Mouse (Mus musculus): ENCODE data around the gene Olfr279. TPM values are rescaled to one million over a fixed set of nuclear protein-coding genes. Genes with fewer than 3 reads are reported as not detected.

The Olfr279 gene
- total RNA-seq (2017), result not detected in 3 replicates

DNA sequence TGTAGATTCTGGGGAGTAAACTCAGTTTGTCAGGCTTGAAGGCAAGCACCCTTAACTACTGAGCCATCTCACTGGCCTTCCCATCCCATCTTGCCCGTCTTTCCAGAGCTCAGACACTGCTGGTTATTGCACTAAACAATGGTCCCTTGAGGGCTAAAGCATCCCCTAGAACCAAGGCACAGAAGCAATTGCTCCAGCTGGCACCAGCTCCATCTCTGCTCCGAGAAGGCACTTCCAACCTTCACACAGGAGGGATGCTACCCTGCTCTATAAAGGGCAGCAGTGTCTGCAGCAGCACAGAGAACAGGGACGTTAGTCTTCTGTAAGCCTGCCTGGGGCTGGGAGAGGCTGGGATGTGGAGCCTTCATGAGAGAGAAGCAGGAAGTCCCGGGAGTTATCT is at the start of gene Olfr279:
TSS of gene Olfr279 (plus strand) at position 301 of the 400 bp plus-strand sequence.
- ATAC-seq (replicated peaks; ENCODE audit: insufficient number of reproducible peaks, low FRiP score, low TSS enrichment, poor library complexity, severe bottlenecking), result no peak

DNA sequence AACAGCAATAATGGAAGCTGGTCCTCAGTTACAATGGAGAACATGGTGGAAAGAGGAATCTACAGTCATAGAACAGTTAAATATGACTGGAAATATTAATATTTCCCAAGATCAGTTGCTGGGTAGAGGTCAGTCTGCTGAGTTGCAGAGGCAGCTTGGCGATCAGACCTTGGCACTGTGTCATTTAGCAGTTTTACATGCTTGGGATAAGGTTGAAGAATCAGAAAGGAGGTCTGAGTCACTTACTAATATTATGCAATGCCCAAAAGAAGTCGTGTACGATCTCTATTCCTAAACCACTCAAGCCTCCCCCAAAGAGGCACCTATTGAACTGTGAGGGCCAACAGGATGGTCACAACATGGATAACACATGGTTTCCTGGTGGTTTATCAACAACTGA is 47.6 kb upstream of the Olfr279 start:
- ATAC-seq (replicated peaks; ENCODE audit: insufficient number of reproducible peaks, low FRiP score, low TSS enrichment, poor library complexity, severe bottlenecking), result no peak

DNA sequence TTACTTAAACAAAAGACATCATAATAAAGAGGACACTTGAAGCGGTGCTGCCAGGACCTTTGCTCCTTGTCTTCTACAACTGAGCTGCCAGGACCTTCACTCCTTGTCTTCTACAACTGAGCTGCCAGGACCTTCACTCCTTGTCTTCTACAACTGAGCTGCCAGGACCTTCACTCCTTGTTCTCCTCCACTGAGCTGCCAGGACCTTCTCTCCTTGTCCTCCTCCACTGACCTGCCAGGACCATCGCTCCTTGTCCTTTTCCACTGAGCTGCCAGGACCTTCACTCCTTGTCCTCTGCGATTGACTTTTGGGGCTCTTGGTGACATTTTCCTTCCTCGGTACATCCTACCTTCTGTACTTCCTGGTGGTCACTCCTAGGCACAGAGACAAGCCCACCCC is 43.7 kb upstream of the Olfr279 start:
- ATAC-seq (replicated peaks; ENCODE audit: insufficient number of reproducible peaks, low FRiP score, low TSS enrichment, poor library complexity, severe bottlenecking), result no peak

DNA sequence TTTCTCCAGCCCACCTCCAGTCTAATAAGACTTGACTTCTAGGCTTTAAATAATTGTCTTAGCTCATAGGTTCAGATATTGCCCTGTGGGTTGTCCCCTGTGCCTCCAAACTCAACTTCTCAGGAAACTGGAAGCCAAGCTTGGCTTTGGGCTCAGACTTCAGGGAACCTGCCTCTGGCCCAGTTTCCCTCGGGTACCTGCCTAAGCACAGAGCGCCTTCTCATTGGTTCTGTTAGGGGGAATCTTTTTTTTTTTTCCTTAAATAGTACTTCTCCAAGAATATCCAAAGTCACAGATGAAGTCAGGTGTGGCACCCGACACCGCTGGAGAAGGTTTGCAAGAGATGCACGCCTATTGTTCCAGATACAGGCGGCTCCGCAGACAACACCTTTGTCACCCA is 39.9 kb upstream of the Olfr279 start, which contains the start of gene Olfr281:
TSS of gene Olfr281 (plus strand) at position 301 of the 400 bp plus-strand sequence.
- ATAC-seq (replicated peaks; ENCODE audit: insufficient number of reproducible peaks, low FRiP score, low TSS enrichment, poor library complexity, severe bottlenecking), result no peak

DNA sequence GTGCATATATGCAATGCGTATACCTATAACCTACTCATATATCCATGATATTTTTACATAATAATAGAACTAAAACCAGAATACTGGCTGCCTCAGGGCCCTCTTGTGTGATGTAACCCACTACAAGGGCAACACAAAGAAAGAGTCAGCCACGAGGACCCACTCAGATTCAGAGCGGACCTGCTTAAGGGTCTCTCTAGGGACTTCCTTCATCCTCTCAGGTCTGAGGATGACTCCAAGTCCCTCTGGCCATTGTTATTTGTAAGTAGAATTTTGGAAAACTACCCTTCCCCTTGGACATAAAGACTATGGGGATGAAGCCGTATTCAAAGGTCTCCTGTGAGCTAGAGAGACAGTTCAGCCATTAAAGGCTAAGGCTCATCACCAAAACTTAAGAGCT is 22.6 kb upstream of the Olfr279 start, which contains the start of gene OR5BS1P:
TSS of gene OR5BS1P (plus strand) at position 301 of the 400 bp plus-strand sequence.
- ATAC-seq (replicated peaks; ENCODE audit: insufficient number of reproducible peaks, low FRiP score, low TSS enrichment, poor library complexity, severe bottlenecking), result no peak

DNA sequence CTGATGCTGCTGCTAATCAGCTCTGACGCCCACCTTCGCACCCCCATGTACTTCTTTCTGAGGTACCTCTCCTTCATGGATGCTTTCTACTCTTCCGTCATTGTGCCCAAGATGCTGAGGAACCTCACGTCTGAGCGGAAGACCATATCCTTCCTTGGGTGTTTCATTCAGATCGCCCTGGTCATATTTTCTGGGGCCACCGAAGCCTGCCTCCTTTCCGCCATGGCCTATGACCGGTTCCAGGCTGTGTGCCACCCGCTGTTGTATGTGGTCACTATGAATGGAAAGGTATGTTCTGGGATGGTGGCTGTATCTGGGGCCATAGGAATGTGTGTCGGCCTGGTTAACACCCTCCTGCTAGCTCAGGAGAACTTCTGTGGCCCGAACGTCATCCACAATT is 20.7 kb upstream of the Olfr279 start:
- ATAC-seq (replicated peaks; ENCODE audit: insufficient number of reproducible peaks, low FRiP score, low TSS enrichment, poor library complexity, severe bottlenecking), result no peak

DNA sequence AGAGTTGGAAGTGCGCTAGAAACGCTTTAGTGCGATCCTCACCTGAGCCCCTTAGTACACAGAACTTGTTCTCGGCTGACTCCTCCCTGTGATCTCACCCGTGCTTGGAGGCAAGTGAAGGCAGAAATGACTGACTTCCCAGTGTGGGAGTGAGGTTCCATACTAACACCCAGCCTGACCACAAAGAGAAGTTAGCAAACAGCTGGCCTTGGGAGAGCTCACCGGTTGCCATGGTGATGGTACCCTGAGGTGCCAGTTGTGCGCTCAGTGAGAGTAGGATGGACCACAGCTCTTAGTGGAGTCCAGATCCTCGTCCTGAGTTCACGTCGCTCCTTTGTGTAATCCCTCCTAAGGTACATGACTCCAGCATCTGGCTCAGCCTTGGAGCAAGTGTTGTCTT is 17.2 kb upstream of the Olfr279 start:
- ATAC-seq (replicated peaks; ENCODE audit: insufficient number of reproducible peaks, low FRiP score, low TSS enrichment, poor library complexity, severe bottlenecking), result peak; percentile 20; the same call in 1 of the 2 replicates

DNA sequence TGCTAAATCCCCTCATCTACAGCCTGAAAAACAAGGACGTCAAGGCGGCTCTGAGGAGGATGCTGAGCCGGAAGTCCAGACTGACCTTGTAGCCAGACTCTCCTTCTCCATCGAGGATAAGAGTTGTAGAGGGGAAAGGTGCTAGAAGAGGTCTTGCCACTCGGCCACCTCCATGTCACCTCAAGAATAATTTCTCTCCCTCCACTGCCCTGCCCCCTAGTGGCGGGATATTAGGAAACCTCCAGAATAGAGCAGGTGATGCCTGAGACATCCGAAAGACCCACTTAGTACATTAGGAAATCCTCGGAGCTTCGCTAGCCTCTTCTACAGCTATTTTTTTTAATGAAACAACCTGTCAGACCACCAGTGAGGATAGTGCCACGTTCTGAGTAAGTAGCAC is 16.8 kb upstream of the Olfr279 start:
- 0 out of 2 replicates have a peak, but pooled peaks have one; percentile 49 for ATAC-seq (replicated peaks; ENCODE audit: insufficient number of reproducible peaks, low FRiP score, low TSS enrichment, poor library complexity, severe bottlenecking)

DNA sequence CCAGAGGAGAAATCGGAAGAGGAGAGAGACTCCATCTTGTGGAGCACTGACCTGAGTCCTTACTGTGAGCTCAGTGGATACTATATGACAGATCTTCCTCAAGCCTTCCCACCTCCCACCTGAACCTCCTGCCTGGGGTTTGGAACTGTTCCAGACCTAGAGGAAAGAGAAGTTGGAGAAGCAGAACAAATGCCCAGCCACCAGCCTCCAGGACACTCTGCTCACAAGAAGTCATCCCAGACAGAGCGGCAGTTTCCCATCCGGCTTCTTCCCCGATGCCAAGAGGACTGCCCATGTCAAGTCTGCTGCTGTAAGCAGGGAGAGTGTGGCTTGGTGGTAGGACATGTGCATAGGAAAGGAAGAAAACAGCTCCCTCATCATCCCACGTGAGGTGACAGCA is 15.9 kb upstream of the Olfr279 start:
- no peak for ATAC-seq (replicated peaks; ENCODE audit: insufficient number of reproducible peaks, low FRiP score, low TSS enrichment, poor library complexity, severe bottlenecking)

DNA sequence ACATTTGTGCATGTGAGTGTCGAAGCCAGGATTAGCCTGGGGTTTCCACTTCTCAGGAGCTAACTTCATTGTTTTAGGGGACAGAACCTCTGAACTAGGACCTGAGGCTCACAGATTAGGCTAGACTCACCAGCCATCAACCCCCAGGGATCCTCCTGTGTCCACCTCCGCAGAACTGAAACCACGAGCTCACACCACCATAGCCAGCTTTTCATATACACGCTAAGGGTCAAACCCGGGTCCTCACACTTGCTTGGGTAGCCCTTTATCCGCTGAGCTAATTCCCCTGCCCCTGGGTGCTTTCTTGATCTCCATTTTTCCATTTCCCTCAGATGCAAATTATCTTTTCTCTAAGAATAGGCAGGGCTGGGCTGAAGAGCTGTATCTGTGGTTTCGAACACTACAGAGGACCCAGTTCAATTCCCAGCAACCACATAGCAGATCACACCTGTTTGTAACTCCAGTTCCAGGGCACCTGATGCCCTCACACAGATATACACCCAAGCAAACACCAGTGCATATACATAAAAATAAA is 12.6 kb upstream of the Olfr279 start:
- ATAC-seq (replicated peaks; ENCODE audit: insufficient number of reproducible peaks, low FRiP score, low TSS enrichment, poor library complexity, severe bottlenecking), result no peak

DNA sequence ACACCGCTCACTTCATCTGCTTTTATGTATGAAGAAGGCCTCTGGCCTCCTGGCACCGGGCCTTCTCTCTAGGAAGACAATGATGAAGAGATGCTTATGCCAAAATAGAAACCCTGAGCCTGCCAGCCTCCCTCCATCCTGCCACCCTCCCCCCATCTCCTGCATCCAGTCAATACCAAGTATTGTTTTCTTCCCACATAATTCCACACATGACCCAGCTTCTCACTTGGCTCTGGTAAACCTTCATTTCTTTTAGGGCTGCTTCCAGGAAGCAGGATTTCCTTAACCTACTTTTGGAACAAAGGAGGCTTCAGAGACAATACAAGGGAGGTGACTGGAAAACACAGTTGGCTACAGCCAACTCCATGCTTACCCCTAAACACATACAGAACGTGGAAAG is 9.5 kb upstream of the Olfr279 start, which contains the start of gene Lalba:
TSS of gene Lalba (minus strand) at position 21 of the 400 bp plus-strand sequence.
- ATAC-seq (replicated peaks; ENCODE audit: insufficient number of reproducible peaks, low FRiP score, low TSS enrichment, poor library complexity, severe bottlenecking), result no peak

DNA sequence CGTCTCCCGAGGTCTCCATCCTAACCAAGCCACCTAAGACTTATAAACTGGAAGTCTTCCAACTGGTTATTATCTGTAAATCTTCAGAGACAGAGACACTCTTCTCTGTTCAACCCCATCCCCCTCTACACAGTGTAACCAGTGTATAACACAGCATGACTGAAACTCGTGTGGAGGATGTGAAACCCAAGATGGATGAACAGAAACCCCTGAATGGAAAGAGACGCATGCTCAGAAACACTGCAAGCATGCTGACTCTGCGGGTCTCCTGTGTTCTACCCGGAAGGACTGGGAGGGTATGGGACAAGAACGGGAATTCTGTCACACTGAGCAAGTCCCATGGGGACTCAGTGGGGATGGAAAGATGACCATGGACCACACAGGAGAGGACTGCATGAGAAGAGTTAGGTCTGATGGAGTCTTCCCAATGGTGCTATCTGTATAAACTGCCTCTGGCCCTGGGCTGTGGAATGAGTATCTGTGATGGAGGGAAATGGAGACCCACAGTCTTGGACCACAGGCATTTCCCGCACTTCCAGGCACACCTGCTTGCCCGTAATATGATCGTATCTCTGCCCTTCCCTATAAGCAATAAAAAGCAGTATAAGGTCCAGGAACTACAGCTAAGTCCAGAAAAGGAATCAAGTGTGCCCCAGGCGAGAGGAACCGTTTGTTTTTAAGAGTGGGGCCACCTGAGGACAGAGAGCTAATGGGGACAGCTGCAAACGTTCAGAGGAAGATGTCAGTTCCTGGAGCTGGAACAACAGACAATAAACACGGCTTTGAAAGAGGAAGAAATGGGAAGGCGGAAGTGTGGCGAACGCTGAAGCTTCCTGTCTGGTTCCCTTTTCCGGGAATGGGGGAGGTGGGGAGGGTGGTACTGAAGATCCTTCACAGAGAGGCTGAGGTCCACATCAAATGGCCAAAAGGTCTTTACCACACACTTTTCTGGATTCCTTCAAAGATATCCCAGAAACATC is 8.0 kb upstream of the Olfr279 start:
- peak; percentile 78 for ATAC-seq (replicated peaks; ENCODE audit: insufficient number of reproducible peaks, low FRiP score, low TSS enrichment, poor library complexity, severe bottlenecking)

DNA sequence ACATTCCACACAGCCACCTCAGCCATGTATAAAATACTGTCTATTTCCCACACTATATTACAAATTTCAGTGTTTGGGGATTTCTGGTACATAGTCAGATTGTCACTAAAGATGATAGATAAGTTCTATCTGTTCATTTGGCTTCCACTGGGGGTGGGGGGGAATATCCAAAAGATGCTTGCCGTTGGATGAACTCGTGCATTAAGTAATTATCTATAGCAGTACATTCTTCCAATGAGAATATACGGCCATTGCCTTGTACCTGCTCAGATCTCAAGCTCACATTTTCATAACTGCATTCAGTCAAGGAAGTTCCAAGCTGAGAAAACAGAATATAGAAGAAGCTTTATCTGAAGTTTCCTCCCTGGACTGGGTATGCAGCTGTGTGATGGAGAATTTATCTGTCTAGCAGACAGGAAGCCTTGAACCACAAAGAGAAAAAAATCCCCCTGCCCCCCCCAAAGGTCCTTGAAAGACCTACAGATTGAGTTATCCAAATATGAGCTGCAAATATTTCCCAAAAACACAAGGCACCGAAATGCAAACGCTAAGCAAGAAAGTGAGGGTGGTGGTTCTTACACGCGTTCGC is 5.7 kb upstream of the Olfr279 start:
- ATAC-seq (replicated peaks; ENCODE audit: insufficient number of reproducible peaks, low FRiP score, low TSS enrichment, poor library complexity, severe bottlenecking), result no peak

DNA sequence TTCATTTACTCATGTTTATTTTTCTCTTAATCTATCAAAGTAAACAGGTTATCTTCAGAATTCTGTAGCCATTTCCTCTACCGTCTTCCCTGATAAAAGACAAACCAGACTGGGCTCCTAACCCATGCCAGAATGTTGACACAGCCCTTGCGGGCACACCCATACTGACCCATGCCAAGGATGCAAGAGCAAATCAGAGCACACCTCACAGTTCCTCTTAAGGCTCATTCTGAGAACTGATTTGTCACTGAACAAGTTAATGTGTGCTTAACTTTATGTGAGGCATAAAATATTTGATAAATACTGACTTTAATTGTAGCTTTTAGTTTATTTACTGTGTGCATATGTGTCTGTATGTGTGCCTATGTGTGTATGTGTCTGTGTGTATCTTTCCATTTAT is 870 bp upstream of the Olfr279 start:
- no peak for ATAC-seq (replicated peaks; ENCODE audit: insufficient number of reproducible peaks, low FRiP score, low TSS enrichment, poor library complexity, severe bottlenecking)

DNA sequence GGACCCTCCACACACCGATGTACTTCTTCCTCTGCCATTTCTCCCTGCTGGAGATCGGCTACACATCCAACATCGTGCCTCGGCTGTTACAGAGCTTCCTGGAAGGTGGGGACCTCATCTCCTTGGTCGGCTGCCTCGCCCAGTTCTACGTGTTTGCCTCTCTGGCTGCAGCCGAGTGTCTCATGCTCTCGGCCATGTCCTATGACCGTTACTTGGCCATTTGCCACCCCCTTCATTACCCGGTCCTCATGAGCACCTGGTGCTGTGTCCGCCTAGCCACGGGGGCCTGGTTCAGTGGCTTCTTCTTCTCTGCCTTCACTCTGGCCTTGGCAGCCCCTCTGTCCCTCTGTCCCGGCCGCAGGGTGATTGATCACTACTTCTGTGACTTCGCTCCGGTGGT is 5.4 kb downstream of the Olfr279 start:
- no peak for ATAC-seq (replicated peaks; ENCODE audit: insufficient number of reproducible peaks, low FRiP score, low TSS enrichment, poor library complexity, severe bottlenecking)

DNA sequence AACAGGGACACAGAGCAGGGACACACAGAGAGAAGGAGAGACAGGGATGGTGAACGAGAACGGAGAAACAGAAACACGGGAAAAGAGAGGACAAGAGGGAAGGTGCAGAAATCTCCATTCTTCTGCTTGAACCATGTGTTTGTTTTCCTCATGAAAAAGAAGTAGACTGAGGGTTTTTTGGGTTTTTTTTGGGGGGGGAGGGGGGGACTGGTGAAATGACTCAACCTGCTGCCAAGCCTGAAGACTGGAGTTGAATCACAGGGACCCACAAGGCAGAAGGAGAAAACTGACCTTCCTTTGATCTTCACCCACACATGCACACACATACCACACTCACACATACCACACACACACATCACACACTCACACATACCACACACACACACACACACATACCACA is 11.1 kb downstream of the Olfr279 start:
- no peak for ATAC-seq (replicated peaks; ENCODE audit: insufficient number of reproducible peaks, low FRiP score, low TSS enrichment, poor library complexity, severe bottlenecking)

DNA sequence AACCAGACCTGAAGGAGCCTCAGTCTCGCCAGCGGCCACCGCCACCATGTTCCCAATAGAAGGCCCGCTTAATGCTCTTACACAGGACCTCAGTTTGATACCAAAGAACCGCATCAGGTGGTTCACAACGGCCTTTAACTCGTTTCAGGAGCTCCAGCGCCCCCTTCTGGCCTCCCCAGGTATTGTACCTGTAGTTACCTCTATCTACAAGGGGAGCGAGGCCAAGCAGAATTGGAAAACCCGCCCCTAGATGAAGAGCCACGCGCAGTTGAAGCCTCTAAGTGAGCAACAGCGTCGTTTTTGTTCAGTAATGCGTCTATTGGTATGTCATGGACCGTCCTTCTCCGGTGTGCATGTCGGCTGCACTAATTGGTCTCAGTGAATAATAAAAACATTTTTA is 12.3 kb downstream of the Olfr279 start:
- peak; percentile 38; the same call in 1 of the 2 replicates for ATAC-seq (replicated peaks; ENCODE audit: insufficient number of reproducible peaks, low FRiP score, low TSS enrichment, poor library complexity, severe bottlenecking)

DNA sequence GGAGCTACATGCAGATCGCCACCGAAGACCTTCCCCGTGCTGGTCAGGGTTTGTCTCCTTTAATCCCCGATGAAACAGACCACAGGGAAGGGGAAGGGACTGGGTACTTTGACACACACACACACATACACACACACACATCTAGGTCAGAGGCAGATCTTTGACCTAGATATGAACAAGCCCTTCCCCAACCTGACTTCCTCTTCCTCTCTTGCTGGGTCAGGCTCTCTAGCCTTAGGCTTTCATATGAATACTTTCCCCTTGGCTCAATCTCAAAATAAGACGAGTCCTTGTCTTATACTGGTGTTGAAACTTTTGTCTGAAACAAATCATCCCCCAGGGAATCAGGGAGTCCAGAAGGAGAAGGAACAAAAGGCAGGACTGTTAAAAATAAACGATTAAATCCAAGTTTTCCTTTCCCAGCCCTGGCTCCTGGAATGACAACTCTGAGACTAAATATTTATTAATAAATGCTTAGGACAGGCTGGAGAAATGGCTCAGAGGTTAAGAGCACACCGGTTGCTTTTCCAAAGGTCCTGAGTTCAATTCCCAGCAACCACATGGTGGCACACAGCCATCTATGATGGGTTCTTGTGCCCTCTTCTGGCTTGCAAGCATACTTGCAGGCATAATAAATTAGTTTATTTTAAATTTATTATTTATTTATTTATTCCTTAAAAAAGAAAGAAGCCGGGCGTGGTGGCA is 14.2 kb downstream of the Olfr279 start:
- ATAC-seq (replicated peaks; ENCODE audit: insufficient number of reproducible peaks, low FRiP score, low TSS enrichment, poor library complexity, severe bottlenecking), result peak; percentile 88

DNA sequence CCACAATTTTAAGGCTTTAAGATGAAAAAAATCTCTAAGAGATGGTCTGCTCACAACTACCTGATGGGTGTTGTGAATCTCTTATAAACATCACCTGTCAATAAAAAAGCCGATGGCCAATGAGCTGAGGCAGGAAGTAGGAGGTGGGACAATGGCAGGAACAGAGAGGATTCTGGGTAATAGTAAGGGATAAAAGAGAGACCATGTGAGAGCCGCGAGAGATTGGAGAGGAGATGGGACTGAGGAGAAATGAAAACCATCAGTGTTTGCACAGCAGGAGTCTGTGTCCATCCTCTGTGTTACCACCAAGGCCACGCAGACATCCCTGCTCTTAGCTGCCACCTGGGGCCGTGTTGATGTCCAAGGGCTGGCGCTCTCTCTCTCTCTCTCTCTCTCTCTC is 15.1 kb downstream of the Olfr279 start:
- no peak for ATAC-seq (replicated peaks; ENCODE audit: insufficient number of reproducible peaks, low FRiP score, low TSS enrichment, poor library complexity, severe bottlenecking)
